Mouse (Mus musculus): ENCODE results near the gene Cant1. TPM values are rescaled to one million over a fixed set of nuclear protein-coding genes. Genes with fewer than 3 reads are reported as not detected.

Cant1 gene
- total RNA-seq, 2 experiments from 2014 or later: 29.7 to 29.8 TPM

GRCm38 (mm10) chr11:118430291-118430885 is 11.5 kb upstream of the Cant1 start:
- DNase-seq: peak; percentile 26

DNA sequence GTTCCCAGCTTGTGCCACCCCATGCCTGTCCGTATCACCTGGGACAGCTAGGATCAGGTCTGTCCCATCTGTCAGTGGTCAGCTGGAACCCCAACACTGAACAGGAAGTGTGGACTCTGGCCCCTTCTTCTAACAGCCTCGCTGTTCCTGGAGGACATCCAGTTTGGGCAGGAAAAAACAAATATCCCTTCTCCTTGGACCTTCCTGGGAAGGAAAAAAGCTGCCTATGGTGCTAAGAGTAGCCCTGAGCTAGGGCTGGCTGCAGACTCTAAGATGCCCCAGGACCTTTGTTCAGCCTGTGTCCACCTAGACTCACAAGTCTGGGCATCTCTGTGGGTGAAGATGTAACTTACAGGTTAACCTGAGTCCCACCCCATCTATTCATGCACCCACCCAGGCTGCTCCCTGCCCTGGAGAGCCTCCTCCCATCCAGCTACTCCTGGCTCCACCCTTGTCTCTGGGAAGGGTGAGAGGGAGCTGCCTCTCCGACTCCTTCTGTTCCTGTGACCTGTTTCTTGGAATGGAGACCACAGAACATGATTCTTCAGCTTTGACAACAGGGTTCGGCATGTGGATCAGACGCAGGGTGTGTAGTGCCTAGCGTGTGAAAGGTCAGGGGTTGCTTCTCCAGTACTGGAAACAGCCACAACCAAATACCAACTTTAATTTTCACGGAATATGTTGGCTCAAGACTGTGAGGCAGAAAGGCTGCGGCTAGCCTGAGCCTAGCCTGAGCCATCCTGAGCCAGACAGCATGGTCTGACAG is 10.2 kb upstream of the Cant1 start:
- DNase-seq: peak; percentile 33

- DNase-seq: no peak
Measured at GRCm38 (mm10) chr11:118428460-118428868, 9.6 kb upstream of the Cant1 start.

DNA sequence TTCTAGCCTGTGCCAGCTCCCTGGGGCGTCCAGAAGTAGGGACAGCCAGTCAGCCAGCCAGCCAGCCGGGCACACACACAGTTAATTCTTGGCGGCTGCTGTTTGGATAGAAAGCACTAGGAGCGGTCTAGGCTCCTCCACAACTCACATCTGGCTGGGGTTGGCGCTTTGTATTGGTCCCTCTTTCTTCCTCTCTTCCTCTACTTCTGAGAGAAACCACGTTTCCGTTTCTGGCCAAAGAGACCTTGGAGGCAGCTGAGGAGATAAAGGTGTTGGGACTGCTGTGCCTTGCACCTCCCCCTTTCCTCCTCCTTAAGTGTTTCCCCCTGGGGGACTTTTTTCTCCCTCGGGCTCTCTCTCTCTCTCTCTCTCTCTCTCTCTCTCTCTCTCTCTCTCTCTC is 9.1 kb upstream of the Cant1 start, which contains the start of gene C1qtnf1:
C1qtnf1 (plus strand) TSS at position 218 of the 400 bp plus-strand sequence.
- no peak for DNase-seq

GRCm38 (mm10) chr11:118427266-118427779 is 8.4 kb upstream of the Cant1 start:
- no peak for DNase-seq

DNA sequence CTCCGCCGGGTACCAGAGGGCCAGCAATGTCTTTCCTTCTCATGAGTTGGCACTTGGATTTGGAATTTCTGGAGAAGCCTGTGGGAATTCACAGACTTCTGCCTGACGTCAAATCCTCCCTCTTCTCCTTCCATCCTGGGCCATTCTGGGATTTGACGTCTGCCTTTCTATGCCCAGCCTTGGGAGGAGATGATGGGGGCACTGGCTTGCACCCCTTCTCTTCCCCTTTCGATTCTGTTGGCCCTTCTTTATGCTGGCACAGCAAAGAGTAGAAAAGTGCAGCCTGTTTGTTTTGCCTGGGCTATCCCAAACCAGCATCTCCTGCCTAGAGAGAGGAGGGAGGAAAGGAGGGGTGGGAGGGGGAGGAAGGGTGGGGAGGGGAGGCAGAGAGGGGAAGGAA is 7.9 kb upstream of the Cant1 start:
- no peak for DNase-seq

GRCm38 (mm10) chr11:118424621-118425335 is 5.9 kb upstream of the Cant1 start:
- peak; percentile 31 for DNase-seq

GRCm38 (mm10) chr11:118423266-118423971 is 4.5 kb upstream of the Cant1 start:
- DNase-seq: peak; percentile 89

- no peak for DNase-seq
Measured at GRCm38 (mm10) chr11:118420261-118420660, 1.4 kb upstream of the Cant1 start.

- no peak for DNase-seq
Measured at GRCm38 (mm10) chr11:118418442-118418833, 448 bp downstream of the Cant1 start.

GRCm38 (mm10) chr11:118417496-118417895 is 1.4 kb downstream of the Cant1 start:
- DNase-seq: no peak

GRCm38 (mm10) chr11:118416046-118416445 is 2.8 kb downstream of the Cant1 start:
- DNase-seq: peak; percentile 43

DNA sequence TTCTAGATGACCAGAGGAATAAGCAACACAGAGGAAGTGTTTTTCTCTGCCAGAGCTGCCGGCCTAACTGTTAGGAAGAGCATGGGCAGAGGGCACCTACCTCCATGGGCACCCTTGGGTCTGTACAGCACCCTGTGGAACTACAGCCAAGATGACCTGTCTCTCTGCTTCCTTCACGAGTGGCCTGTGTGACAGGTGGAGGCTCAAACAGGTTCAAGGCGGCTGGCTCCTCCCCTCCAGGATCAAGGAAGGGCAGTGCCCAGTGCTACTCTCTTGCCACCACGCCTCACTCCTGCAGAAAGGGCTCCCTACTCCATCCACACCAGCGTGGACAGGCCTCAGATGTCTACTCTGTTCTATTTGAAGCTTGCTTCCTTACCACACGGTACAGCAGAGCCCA is 3.3 kb downstream of the Cant1 start:
- no peak for DNase-seq

GRCm38 (mm10) chr11:118414270-118414669 is 4.6 kb downstream of the Cant1 start:
- DNase-seq: no peak

GRCm38 (mm10) chr11:118413055-118413454 is 5.8 kb downstream of the Cant1 start:
- no peak for DNase-seq

GRCm38 (mm10) chr11:118412601-118413000 is 6.3 kb downstream of the Cant1 start:
- DNase-seq: no peak

DNA sequence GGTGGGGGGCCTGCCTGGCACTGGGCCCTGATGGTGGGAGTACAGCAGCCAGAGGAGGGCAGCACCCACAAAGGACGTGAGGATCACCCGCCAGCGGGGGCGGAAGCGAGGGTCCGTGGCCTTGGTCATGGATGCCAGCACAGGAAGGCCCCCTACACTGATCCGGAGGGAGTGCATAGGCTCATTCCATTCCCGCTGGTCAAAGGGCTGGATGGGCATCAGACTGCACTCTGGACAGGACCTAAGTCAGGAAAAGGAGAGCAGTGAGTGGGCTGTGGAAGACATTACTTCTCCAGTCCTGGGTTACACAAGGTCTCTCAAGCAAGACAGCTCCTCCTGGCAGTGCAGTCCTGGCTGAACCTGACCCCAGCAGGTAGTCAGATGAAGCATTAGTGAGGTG is 7.6 kb downstream of the Cant1 start:
- DNase-seq: no peak

DNA sequence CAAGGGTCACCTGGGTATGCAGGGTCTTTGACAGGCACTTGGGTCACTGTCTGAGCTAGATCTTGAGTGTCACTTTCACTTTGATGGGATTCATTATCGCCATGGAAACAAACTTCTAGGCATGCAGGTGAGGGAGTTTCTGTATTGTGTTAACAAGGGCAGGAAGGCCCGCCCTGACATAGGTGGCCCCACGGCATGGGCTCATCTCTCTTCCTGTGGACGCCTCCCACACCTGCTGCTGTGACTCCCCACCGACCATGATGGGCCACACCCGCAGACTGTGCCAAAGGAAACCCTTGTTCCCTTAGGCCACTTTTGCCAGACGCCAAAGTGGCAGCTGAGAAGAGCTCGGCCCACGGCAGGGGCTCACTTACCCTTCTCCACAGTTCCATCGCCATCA is 8.4 kb downstream of the Cant1 start:
- DNase-seq: no peak

GRCm38 (mm10) chr11:118410073-118410444 is 8.8 kb downstream of the Cant1 start:
- DNase-seq: no peak

GRCm38 (mm10) chr11:118409106-118410072 is 9.5 kb downstream of the Cant1 start:
- no peak for DNase-seq
